Mouse (Mus musculus) erythroblast, embryonic 14.5 days (primary cell): ENCODE measurements around the gene Mrps18b. TPM values are rescaled to one million over a fixed set of nuclear protein-coding genes. Genes with fewer than 3 reads are reported as not detected.
A peak's percentile ranks its signal among the peaks of the same experiment; 100 is the strongest.

Experiments used
- H3K27me3 ChIP-seq: 2 replicates; pipeline ENCODE4 v1.6.1; 2012; ENCODE audit warnings: inconsistent platforms; ENCODE audit not compliant: control insufficient read depth
- H3K36me3 ChIP-seq: 2 replicates; pipeline ENCODE4 v1.6.1; 2012; ENCODE audit warnings: mild to moderate bottlenecking, inconsistent platforms; ENCODE audit not compliant: control insufficient read depth
- H3K4me1 ChIP-seq: 2 replicates; pipeline ENCODE4 v1.6.1; 2012; ENCODE audit warnings: inconsistent platforms; ENCODE audit not compliant: control insufficient read depth
- H3K4me3 ChIP-seq: replicated peaks from 2 replicates; pipeline ENCODE3; 2012; ENCODE audit warnings: moderate library complexity, mild to moderate bottlenecking, inconsistent platforms
- H3K9me3 ChIP-seq: 2 replicates; pipeline ENCODE4 v1.6.1; 2012; ENCODE audit warnings: low read length, inconsistent platforms, mixed read lengths; ENCODE audit not compliant: control insufficient read depth
- GATA1 ChIP-seq: IDR thresholded peaks from 2 replicates; pipeline ENCODE4 v1.6.1; 2012; ENCODE audit warnings: low read length, inconsistent platforms, mixed read lengths
- TAL1 ChIP-seq: IDR thresholded peaks from 3 replicates; pipeline ENCODE4 v1.6.1; 2012; ENCODE audit warnings: low read length, inconsistent platforms, mixed read lengths
- polyA plus RNA-seq: library from polyadenylated mRNA; stranded (reverse); fragments of >175 nt; gene quantifications from 2 replicates; pipeline ENCODE4 v1.2.3, GENCODE M21; 2012

Mrps18b gene
- polyA plus RNA-seq, 1 experiment, result 0.85 TPM

DNA sequence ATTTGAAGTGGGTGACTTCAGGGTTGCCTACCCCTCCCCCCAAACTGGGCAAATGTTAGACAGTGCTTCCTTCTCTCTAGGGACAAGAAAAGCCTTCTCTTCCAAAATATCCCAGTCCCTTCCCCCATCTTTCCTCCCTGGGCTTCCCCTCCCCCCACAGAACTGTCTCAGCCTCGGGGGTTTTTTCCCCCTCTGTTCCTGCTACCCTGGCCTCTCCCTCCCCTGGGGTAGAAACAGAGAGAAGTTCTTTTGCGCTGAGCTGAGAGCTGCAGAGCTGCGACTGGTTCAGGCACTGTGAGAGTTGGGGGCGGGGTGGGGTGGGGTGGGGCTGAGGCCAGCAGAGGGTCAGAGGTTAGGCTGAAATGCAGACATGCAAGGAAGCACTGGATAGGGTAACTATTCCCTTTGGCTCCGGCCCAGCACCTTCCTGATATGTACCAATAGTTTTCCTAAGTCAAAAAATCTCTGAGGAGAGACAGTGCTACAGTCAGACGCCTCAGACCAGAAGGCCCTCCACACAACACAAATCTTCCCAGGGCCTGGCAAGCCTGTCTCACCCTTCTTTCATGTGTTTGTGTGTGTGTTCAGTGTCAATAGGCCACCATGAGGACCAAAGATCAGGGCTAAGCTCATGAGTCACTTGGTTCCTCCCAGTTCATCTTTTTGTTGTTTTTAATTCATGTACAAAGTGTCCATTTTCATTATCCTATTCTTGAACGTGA, 46.7 kb downstream of the Mrps18b start:
- H3K9me3 ChIP-seq, result peaks cover 23% of the 10 kb centered on the region
- TF ChIP-seq TAL1, result no peak
- no peak for TF ChIP-seq GATA1
- peaks cover 4% of the 10 kb centered on the region for H3K36me3 ChIP-seq
- H3K4me1 ChIP-seq, result peaks cover 54% of the 10 kb centered on the region
- peaks cover 75% of the 10 kb centered on the region for H3K27me3 ChIP-seq
- peak overlapping the region; percentile 48 for H3K4me3 ChIP-seq

DNA sequence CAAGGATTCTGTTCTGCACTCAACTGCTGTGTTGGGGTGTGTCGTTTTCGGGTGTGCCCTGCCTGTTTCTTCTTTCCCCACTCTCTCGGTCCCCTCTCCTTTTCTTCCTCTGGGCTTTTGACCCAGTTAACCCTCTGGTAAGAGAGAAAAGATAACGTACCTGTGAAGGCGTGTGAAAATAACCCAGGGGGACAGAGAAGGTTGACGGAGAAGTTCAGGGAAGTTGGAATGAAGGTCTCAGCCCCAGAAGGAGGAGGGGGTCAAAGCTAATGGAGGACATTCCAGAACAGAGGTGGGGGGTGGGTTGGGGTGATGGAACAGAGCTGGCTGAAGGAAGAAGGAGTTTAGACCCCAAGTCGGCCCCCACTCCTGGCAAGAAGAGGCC, 47.2 kb downstream of the Mrps18b start:
- peaks cover 53% of the 10 kb centered on the region for H3K4me1 ChIP-seq
- H3K4me3 ChIP-seq, result peak overlapping the region; percentile 48
- H3K27me3 ChIP-seq, result peaks cover 81% of the 10 kb centered on the region
- TF ChIP-seq GATA1, result no peak
- TF ChIP-seq TAL1, result no peak
- peaks cover 23% of the 10 kb centered on the region for H3K9me3 ChIP-seq
- H3K36me3 ChIP-seq, result peaks cover 10% of the 10 kb centered on the region

DNA sequence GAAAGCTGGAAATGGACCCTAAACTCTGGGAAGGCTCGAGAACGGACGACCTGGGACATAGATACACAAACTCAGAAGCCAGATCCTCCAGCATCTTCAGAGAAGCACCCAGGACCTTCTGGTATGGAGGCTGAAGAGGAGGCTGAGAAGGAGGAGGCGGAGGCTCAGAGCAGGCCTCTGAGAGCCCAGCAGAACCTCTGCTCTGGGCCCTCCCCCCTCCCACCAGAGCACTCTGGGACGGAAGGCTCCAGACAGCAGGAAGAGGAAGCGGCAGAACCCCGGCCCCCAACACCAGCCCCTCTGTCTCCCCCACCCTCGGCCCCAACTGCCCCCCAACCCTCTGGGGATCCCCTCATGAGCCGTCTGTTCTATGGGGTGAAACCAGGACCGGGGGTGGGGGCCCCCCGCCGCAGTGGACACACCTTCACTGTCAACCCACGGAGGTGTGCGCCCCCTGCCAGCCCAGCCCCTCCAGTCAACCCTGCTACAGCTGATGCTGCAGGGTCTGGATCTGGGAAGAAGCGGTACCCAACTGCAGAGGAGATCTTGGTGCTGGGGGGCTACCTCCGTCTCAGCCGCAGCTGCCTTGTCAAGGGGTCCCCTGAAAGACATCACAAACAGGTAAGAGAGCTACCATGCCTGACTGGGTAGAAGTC, 47.9 kb downstream of the Mrps18b start:
- Histone ChIP-seq H3K36me3 (peaks cover 16% of the 10 kb centered on the region), H3K9me3 (peaks cover 23% of the 10 kb centered on the region), H3K4me1 (peaks cover 49% of the 10 kb centered on the region), H3K27me3 (peaks cover 87% of the 10 kb centered on the region), H3K4me3 (peak overlapping the region; percentile 48)
- no peak for TF ChIP-seq TAL1
- no peak for TF ChIP-seq GATA1

DNA sequence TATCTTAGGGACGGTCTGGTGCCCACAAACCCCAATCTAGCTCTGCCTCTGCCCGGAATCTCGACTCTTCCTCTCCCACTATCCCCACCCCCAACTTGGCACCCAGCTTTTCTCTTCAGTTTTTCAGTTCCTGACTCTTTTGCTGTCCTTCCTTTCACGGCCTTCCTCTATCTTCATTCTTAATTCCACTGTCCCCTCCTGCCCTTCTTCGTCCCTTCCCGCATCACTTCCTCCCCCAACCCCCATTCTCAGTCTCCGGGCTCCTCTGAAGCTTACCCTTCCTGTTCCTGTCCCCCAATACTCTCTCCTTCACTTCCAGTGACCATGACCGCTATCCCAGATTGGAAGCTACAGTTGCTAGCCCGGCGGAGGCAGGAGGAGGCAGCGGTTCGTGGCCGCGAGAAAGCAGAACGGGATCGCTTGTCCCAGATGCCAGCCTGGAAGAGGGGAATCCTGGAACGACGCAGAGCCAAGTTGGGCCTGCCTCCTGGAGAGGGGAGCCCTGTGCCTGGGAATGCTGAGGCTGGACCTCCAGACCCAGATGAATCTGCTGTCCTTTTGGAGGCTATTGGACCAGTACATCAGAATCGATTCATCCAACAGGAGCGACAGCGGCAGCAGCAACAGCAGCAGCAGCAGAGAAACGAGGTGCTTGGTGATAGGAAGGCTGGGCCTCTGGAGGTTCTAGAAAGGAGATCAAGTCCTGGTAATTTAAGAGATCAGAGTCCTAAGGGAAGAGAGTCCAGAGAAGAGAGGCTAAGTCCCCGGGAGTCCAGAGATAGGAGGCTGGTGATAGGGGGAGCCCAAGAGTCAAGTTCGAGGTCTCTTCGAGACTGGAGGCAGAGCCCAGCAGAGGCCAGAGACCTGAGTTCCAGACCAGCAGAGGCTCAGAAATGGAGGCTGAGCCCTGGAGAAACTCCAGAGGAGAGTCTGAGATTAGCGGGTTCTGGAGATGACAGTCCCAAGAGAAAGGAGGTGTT, 49.0 kb downstream of the Mrps18b start:
- peak overlapping the region; percentile 53 for H3K4me3 ChIP-seq
- H3K36me3 ChIP-seq, result peaks cover 18% of the 10 kb centered on the region
- H3K9me3 ChIP-seq, result peaks cover 23% of the 10 kb centered on the region
- TF ChIP-seq GATA1 (no peak), TAL1 (no peak)
- H3K4me1 ChIP-seq, result peaks cover 55% of the 10 kb centered on the region
- peaks cover 85% of the 10 kb centered on the region for H3K27me3 ChIP-seq

DNA sequence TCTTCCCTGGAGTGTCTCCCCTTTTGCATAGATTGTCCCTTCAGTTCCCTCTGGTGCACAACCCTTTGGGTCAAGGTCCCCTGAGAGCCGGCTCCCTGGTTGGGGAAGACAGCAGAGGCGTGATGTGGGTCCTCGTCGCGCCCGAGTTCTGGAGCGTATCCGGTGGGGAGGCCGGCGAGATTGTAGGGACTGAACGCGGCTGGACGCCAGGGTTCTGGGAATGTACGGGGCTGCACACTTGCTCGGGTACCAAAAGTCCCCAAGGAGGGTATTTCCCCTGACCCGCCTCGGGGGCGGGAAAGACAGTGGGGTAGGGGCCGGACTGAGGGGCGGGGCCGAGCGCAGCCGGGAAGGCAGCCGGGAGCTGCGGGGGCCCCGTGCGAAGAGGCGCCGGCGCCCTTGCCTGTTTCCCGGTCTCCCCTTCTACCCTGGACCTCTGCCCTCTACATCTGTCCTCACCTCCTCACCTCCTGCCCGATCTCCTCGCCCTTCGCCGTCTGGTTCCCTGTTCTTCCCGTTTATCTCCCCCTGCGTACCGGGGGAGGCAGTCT, 49.8 kb downstream of the Mrps18b start:
- Histone ChIP-seq H3K9me3 (peaks cover 21% of the 10 kb centered on the region), H3K36me3 (peaks cover 18% of the 10 kb centered on the region), H3K27me3 (peaks cover 82% of the 10 kb centered on the region), H3K4me1 (peaks cover 60% of the 10 kb centered on the region), H3K4me3 (peak overlapping the region; percentile 53)
- TF ChIP-seq TAL1, result no peak
- no peak for TF ChIP-seq GATA1

DNA sequence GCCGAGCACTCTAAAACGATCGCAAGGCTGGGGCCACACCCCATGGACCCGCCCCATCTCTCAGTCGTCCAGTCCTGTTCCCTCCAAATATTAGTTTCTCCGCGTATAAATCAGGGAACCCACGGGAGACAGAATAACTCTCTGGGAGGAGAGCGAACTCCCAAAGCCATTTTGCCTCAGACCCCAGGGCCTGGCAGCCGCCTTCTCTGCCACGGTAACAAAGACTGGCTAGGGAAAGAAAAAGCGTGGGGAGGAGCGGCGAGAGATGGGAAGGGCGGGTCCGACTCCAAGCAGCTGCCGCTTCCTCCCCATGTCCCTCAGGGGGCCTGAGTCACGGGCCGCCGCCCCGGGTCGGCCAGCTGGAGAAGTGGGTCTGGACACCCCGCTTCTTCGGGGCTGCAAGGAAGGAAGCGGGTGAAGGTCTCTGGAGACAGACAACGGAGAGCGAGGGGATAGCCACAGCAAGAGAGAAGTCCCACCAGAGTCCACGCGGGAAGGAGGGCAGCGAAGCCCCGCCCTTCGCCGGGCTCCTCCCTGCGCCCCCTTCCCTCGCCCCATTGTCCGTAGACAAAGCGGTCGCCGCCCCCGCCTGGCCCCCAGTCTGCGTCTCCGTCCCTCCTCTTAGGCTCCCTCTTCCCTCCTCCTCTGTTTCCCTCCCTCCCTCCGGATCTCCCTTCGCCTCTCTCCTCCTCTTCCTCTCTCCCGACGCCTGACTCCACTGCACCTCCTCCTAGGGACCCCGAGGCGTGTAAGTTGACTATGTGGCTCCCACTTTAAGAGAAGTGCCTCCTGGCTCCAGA, 50.5 kb downstream of the Mrps18b start, which contains the start of gene Ppp1r18:
Gene Ppp1r18 (plus strand): TSS at position 113 of the 800 bp plus-strand sequence.
- no peak for TF ChIP-seq TAL1
- peaks cover 67% of the 10 kb centered on the region for H3K4me1 ChIP-seq
- peaks cover 76% of the 10 kb centered on the region for H3K27me3 ChIP-seq
- peaks cover 18% of the 10 kb centered on the region for H3K36me3 ChIP-seq
- H3K4me3 ChIP-seq, result peak within 1 kb of the TSS; percentile 53
- H3K9me3 ChIP-seq, result peaks cover 16% of the 10 kb centered on the region; the same call in 1 of the 2 replicates

DNA sequence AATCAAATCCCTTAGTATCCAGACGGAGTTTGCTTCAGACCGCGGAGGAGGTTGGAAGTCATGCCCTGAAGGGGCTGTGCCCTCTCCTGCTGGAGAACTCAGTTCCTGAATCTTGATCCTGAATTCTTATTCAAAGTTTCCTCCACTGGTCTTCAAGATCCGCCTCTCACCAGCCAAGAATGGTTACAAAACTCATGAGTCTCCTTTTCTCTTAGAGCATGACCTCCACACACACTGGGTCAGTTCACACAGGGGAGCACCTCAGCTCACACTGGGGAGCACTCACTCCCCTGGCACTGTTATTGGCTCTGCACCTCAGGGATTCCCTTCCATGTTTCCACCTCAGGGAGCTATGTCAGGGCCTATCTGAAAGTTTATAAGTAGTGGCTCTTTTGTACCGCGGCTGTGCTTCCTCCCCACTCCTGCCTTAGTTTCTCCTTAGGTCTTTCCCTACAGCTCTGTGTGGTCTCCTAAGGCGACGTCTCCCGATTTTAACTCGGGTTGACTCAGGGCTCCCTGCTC, 51.3 kb downstream of the Mrps18b start:
- Histone ChIP-seq H3K4me3 (no peak overlapping the region), H3K9me3 (peaks cover 16% of the 10 kb centered on the region; the same call in 1 of the 2 replicates), H3K36me3 (peaks cover 19% of the 10 kb centered on the region), H3K27me3 (peaks cover 68% of the 10 kb centered on the region), H3K4me1 (peaks cover 72% of the 10 kb centered on the region)
- TF ChIP-seq GATA1 (no peak), TAL1 (no peak)
